Mouse (Mus musculus): ENCODE results near the gene Polg2. TPM values are rescaled to one million over a fixed set of nuclear protein-coding genes. Genes with fewer than 3 reads are reported as not detected.

The Polg2 gene
- total and polyA plus RNA-seq, 3 experiments, result 12.1 to 12.5 (median 12.3) TPM

DNA sequence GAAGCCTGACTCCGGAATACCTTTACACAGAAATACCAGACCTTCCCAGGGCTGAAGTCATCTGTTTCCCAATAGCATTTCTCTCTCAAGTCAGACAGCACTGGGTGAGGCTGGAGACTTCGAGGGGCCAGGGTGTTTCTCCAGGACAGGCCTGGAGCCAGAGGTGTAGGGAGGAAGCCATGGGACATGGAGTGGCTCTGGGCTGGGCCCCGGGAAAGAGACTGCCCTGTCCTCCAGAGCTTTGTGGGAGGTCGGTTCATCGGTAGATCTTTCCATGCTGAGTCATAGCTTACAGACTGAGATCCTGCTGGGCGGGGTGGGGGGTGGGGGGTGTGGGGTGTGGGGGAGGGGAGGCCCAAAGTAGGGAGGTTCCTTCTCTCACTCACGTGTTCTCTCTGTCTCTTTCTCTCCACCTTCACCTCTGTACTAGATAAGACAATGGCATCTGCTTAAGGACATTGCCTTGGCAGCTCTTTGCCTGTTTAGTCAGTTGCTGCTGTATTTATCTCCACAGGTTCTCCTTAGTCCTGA, 56.4 kb downstream of the Polg2 start (continued):
- TF ChIP-seq SIN3A (IDR thresholded peaks at IDR 0.05; ENCODE audit: low read length) (0 out of 2 replicates have a peak, but pooled peaks have one; percentile 46), ETS1 (conservative IDR thresholded peaks at IDR 0.05; ENCODE audit: low read depth, low read length) (peak; percentile 40; the same call in 1 of the 2 replicates), BHLHE40 (IDR thresholded peaks at IDR 0.05; ENCODE audit: low read depth, low read length) (peak; percentile 84), POLR2A (IDR thresholded peaks at IDR 0.05; ENCODE audit: low read depth, low read length) (peak; percentile 44; the same call in 1 of the 2 replicates), MAZ (IDR thresholded peaks at IDR 0.05; ENCODE audit: low read depth, low read length) (peak; percentile 61; the same call in 1 of the 2 replicates), EP300 (IDR thresholded peaks at IDR 0.05; ENCODE audit: low read length) (peak; percentile 75)

DNA sequence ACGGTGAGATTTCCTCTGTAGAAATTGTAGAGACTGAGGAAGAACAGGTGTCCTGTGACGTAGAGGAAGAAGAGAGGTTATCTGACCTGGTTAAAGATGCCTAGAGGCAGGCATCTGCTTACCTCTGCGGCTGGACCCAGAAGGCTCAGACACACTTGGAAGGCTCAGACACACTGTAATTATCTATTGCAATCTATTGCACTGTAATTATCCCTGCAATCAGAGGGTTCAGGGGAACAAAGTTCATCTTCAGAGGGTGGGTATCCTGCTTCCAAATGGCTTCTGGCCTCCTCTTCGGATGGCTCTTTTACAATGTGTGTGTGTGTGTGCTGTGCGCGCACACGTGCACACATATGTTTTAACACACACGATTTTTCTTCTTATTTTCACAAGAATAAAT, 59.0 kb downstream of the Polg2 start:
- Histone ChIP-seq H3K79me2 (replicated peaks; ENCODE audit: control insufficient read depth, extremely low read depth, insufficient read depth, poor library complexity, severe bottlenecking) (no peaks in the 10 kb centered on the region), H3K36me3 (replicated peaks in 1 of 2; ENCODE audit: control insufficient read depth in 1 of 2, insufficient read depth in 1 of 2, low read length in 1 of 2) (peaks cover 0 to 22% of the 10 kb centered on the region in 2 experiments), H3K4me1 (ENCODE audit: control insufficient read depth in 1 of 2, insufficient read depth in 2 of 2) (peaks cover 13 to 45% of the 10 kb centered on the region in 2 experiments), H3K27me3 (replicated peaks) (no peaks in the 10 kb centered on the region), H3K9me3 (replicated peaks; ENCODE audit: low read length) (no peaks in the 10 kb centered on the region), H3K4me2 (ENCODE audit: insufficient read depth, low read depth, poor library complexity, severe bottlenecking) (no peak overlapping the region), H3K27ac (ENCODE audit: insufficient read depth, low read depth) (no peak overlapping the region), H3K4me3 (replicated peaks in 1 of 3; ENCODE audit: low read depth in 2 of 3, low read length in 2 of 3, poor library complexity in 1 of 3) (no peak overlapping the region), H3K9ac (ENCODE audit: insufficient read depth, low read depth) (no peak overlapping the region)
- no peak for TF ChIP-seq POLR2A (IDR thresholded peaks at IDR 0.05; ENCODE audit: low read depth, low read length)
- no peak for TF ChIP-seq GABPA (IDR thresholded peaks at IDR 0.05; ENCODE audit: insufficient replicate concordance, low read depth, low read length)
- TF ChIP-seq TCF12 (IDR thresholded peaks at IDR 0.05; ENCODE audit: low read depth, low read length), result no peak
- TF ChIP-seq RAD21 (IDR thresholded peaks at IDR 0.05; ENCODE audit: low read depth, low read length), result no peak
- TF ChIP-seq E2F4 (IDR thresholded peaks at IDR 0.05; ENCODE audit: insufficient replicate concordance, low read depth, low read length), result no peak
- TF ChIP-seq ZKSCAN1 (IDR thresholded peaks at IDR 0.05; ENCODE audit: borderline replicate concordance, low read depth, low read length), result no peak
- TF ChIP-seq HCFC1 (IDR thresholded peaks at IDR 0.05; ENCODE audit: low read depth, low read length), result no peak
- TF ChIP-seq SMC3 (IDR thresholded peaks at IDR 0.05; ENCODE audit: low read depth, low read length), result no peak
- TF ChIP-seq MAZ (IDR thresholded peaks at IDR 0.05; ENCODE audit: low read depth, low read length), result no peak
- no peak for TF ChIP-seq NELFE (IDR thresholded peaks at IDR 0.05; ENCODE audit: low read depth, low read length)
- no peak for TF ChIP-seq ELF1 (IDR thresholded peaks at IDR 0.05; ENCODE audit: low read depth, low read length)
- no peak for TF ChIP-seq ZMIZ1 (IDR thresholded peaks at IDR 0.05; ENCODE audit: low read depth, low read length)
- no peak for TF ChIP-seq CHD1 (IDR thresholded peaks at IDR 0.05; ENCODE audit: low read depth, low read length)
- no peak for TF ChIP-seq CHD2 (IDR thresholded peaks at IDR 0.05; ENCODE audit: low read length)
- TF ChIP-seq RCOR1 (conservative IDR thresholded peaks at IDR 0.05; ENCODE audit: low read depth, low read length), result no peak
- no peak for TF ChIP-seq JUN (IDR thresholded peaks at IDR 0.05; ENCODE audit: insufficient read depth, low read depth, low read length)
- TF ChIP-seq BHLHE40 (IDR thresholded peaks at IDR 0.05; ENCODE audit: low read depth, low read length), result no peak
- no peak for DNase-seq (ENCODE audit: extremely low read depth)
- in situ Hi-C loops (cut with MboI; ENCODE audit: low pct_ligation_motif_present, low pct_unique_long_range_greater_than_20kb, low sequenced_read_pairs) (no loop called here), dilution Hi-C loops (cut with MboI; ENCODE audit: extremely low pct_ligation_motif_present, extremely low pct_unique_long_range_greater_than_20kb, low sequenced_read_pairs) (no loop called here)

Other genes with a start within 250 kb of the Polg2 start
- 5.0 and 6.2 TPM in 2 replicates for gene Tex2, start 166.1 kb downstream of the Polg2 start, total RNA-seq (2012; rRNA removed)
- 3.9 and 4.5 TPM in 2 replicates for gene Tex2, start 166.1 kb downstream of the Polg2 start, total RNA-seq (2014; rRNA removed)
- 3.9 and 4.0 TPM in 2 replicates for gene Tex2, start 166.1 kb downstream of the Polg2 start, polyA plus RNA-seq (2012; ENCODE audit: insufficient read length, low read depth)
- 19.2 and 22.3 TPM in 2 replicates for gene Pecam1, start 28.9 kb downstream of the Polg2 start, total RNA-seq (2012; rRNA removed)
- gene Pecam1, start 28.9 kb downstream of the Polg2 start, total RNA-seq (2014; rRNA removed), result 18.4 and 20.4 TPM in 2 replicates
- gene Pecam1, start 28.9 kb downstream of the Polg2 start, polyA plus RNA-seq (2012; ENCODE audit: insufficient read length, low read depth), result 18.9 and 19.2 TPM in 2 replicates
- 22.0 and 28.1 TPM in 2 replicates for gene Milr1, start 28.3 kb downstream of the Polg2 start, total RNA-seq (2012; rRNA removed)
- gene Milr1, start 28.3 kb downstream of the Polg2 start, total RNA-seq (2014; rRNA removed), result 41.2 and 50.1 TPM in 2 replicates
- 33.1 and 35.4 TPM in 2 replicates for gene Milr1, start 28.3 kb downstream of the Polg2 start, polyA plus RNA-seq (2012; ENCODE audit: insufficient read length, low read depth)
- 269 and 351 TPM in 2 replicates for gene Ddx5, start 9.6 kb upstream of the Polg2 start, total RNA-seq (2012; rRNA removed)
- gene Ddx5, start 9.6 kb upstream of the Polg2 start, total RNA-seq (2014; rRNA removed), result 505 and 574 TPM in 2 replicates
- gene Ddx5, start 9.6 kb upstream of the Polg2 start, polyA plus RNA-seq (2012; ENCODE audit: insufficient read length, low read depth), result 1,169 and 1,328 TPM in 2 replicates
- 17.2 and 17.5 TPM in 2 replicates for gene Cep95, start 9.7 kb upstream of the Polg2 start, total RNA-seq (2012; rRNA removed)
- 21.7 and 24.4 TPM in 2 replicates for gene Cep95, start 9.7 kb upstream of the Polg2 start, total RNA-seq (2014; rRNA removed)
- 19.3 and 25.3 TPM in 2 replicates for gene Cep95, start 9.7 kb upstream of the Polg2 start, polyA plus RNA-seq (2012; ENCODE audit: insufficient read length, low read depth)
- gene Smurf2, start 141.2 kb upstream of the Polg2 start, total RNA-seq (2012; rRNA removed), result 10.8 and 11.1 TPM in 2 replicates
- 11.1 and 11.3 TPM in 2 replicates for gene Smurf2, start 141.2 kb upstream of the Polg2 start, total RNA-seq (2014; rRNA removed)
- gene Smurf2, start 141.2 kb upstream of the Polg2 start, polyA plus RNA-seq (2012; ENCODE audit: insufficient read length, low read depth), result 13.2 and 13.3 TPM in 2 replicates
- gene Kpna2, start 220.0 kb upstream of the Polg2 start, total RNA-seq (2012; rRNA removed), result 327 and 495 TPM in 2 replicates
- gene Kpna2, start 220.0 kb upstream of the Polg2 start, total RNA-seq (2014; rRNA removed), result 734 and 759 TPM in 2 replicates
- gene Kpna2, start 220.0 kb upstream of the Polg2 start, polyA plus RNA-seq (2012; ENCODE audit: insufficient read length, low read depth), result 536 and 582 TPM in 2 replicates
- 0.29 and 1.1 TPM in 2 replicates for gene 1810010H24Rik, start 246.1 kb upstream of the Polg2 start, total RNA-seq (2012; rRNA removed)
- 0.82 and 1.7 TPM in 2 replicates for gene 1810010H24Rik, start 246.1 kb upstream of the Polg2 start, total RNA-seq (2014; rRNA removed)
- gene 1810010H24Rik, start 246.1 kb upstream of the Polg2 start, polyA plus RNA-seq (2012; ENCODE audit: insufficient read length, low read depth), result 0.53 and 0.83 TPM in 2 replicates